Mouse (Mus musculus) CH12F3 (cell line): ENCODE results near the gene Fchsd2.

Experiments used
- in situ Hi-C: fragments of 300-500 bp; cut with MboI; formaldehyde crosslinking; loops from 2 replicates; pipeline ENCODE4 v1.14.3; 2020; ENCODE audit warnings: low sequenced_read_pairs

Fchsd2 gene

DNA sequence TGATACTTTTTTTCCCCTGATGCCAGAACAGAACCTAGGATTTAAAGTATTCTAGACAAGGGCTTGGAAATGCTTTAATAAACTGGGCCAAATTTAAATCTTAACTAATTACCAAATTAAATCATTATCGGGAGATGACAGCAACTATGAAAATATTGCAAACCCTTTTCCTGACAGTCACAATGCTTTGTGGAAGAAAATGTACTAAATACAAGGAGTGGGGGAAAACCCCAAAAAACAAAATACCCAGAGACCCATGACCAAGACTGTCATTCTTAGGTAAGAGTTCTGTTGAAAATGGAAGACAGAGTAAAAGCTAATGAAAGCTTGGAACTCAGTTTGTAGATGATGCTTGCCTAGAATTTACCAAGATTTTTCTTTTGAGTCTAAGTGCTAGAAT is 78.3 kb downstream of the Fchsd2 start:
- in situ Hi-C loops = no loop called here

DNA sequence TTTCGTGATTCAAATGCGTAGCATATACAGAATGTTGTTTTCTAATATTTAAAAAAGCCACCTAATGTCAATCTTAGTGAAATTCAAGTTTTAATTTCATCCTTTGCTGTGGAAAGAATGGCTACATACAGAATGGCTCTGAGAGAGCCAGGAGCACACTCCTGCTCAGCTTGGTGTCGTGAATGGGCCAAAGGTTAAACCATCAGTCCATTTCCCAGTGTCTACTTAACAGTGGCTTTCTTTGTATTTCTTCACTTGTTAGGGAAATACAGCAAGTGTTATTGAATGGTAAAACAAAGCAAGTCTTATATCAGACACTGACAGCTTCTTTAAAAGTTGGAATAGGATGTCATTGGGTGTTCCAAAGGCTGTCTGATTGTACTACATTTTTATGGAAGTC is 80.7 kb downstream of the Fchsd2 start:
- in situ Hi-C loops = no loop called here

- in situ Hi-C loops = no loop called here
Observed at GRCm38 (mm10) chr7:101178751-101179150, 86.1 kb downstream of the Fchsd2 start.

GRCm38 (mm10) chr7:101191326-101191969 is 98.8 kb downstream of the Fchsd2 start:
- in situ Hi-C loops = no loop called here

DNA sequence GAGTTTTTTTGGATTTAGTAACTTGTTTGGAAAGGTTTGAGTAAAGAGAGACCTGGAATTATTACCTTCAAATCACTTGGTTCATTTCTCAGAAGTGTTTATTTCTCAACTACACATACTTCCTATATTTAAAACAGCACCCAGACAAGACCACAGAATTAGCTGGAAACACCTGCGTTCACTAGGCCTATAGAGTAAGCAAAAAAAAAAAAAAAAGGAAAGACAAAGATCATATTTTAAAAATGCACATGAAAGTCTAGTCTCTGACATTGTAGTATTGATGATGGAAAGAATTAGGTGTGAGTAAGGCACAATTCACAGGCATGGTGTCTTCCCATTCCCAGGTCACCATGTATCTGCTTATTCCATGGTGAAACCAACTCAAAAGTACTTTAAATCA is 118.2 kb downstream of the Fchsd2 start:
- in situ Hi-C loops = loop anchor here (10.0 kb wide), 1 partner anchor 56 kb away; no protein-coding TSS in a partner anchor

DNA sequence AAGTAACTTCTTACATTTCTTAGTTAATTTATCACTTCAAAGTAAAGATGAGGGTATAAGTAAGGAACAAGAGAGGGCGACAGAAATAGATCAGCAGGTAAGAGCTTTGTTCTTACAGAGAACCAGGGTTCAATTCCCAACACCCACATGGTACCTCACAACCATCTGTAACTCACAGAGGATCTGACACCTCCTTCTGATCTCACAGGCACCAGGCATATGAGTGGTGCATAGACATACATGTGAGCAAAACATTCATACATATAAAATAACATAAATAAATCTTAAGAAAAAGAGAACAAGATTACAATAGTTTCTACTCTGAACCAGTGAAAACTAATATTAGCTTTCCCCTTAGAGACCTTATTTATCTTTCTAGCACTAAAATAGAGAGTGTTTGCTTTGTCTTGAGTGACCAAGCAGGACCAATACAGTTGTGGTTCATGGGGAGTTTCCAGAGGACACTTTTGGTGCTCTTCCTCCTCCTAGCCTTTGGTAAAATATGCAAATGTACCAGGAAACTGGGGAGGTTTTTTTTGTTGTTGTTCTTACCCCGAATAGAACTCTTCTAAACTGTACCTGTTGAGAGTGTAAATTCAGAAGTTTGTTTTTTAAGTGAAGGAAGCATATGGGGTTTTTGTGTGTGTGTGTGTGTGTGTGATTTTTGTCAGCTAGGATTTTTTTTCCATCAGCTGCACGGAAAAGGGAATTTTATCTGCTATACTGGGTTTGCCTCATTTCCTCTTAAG is 121.0 kb downstream of the Fchsd2 start:
- in situ Hi-C loops = loop anchor here (10.0 kb wide), 1 partner anchor 59 kb away; no protein-coding TSS in a partner anchor

DNA sequence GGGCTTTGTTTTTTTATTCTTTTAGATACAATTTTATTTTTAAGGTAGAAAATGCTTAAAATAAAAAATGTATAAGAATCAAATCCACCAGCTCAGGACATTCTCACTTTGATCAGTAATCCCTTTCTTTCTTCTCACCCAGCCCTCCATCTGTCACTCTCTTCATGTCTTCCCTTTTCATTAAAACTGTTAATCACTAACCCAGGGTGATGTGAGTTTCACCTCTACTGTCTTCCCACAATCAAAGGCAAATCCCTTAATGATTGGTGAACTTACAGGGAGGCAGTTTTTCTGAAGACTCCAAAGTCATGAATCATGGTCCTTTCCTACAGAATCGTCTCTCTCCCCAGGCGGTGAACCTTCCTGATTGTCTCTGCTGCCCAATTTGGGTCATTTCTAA is 124.1 kb downstream of the Fchsd2 start:
- in situ Hi-C loops = loop anchor here (10.0 kb wide), 1 partner anchor 62 kb away; no protein-coding TSS in a partner anchor

- in situ Hi-C loops = no loop called here
Observed at GRCm38 (mm10) chr7:101223501-101223900, 130.8 kb downstream of the Fchsd2 start.

DNA sequence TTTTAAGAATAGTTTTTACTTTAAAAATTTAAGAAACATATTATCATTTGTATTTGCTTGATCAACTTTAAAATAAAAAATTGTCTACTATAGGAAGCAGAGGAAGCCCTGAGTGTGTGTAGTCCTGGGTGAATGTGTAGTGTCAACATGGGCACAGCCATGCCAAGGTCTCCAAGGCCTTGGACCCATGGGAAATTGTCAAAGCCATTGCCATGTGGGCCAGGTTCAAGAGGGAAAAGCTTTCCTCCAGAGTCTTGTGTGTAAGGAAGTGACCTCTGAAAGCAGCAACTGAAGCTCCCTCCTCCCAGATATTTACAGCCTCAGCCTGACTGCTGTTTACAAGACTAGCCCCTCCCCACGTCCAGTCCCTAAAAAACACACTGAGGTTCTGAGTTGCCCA is 136.7 kb downstream of the Fchsd2 start:
- in situ Hi-C loops = no loop called here

- in situ Hi-C loops = no loop called here
Observed at GRCm38 (mm10) chr7:101231458-101231857, 138.8 kb downstream of the Fchsd2 start.

DNA sequence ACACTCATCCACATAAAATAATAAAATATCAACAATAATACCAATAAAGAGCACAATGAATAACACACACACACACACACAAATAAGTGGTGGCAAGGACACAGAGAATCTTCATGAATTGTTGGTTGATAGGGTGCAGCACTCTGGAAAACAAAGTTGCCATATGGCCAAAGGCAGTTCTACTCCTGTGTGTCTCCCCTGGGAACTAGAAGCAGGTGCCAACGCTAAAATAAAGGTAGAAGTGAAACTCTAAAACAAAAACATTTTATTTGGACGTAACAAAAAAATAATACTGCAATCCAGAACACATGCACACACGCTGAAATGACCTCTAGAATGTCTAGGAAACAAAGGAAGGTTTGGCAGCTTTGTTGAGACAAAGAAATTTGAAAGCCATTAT is 140.1 kb downstream of the Fchsd2 start:
- in situ Hi-C loops = no loop called here

DNA sequence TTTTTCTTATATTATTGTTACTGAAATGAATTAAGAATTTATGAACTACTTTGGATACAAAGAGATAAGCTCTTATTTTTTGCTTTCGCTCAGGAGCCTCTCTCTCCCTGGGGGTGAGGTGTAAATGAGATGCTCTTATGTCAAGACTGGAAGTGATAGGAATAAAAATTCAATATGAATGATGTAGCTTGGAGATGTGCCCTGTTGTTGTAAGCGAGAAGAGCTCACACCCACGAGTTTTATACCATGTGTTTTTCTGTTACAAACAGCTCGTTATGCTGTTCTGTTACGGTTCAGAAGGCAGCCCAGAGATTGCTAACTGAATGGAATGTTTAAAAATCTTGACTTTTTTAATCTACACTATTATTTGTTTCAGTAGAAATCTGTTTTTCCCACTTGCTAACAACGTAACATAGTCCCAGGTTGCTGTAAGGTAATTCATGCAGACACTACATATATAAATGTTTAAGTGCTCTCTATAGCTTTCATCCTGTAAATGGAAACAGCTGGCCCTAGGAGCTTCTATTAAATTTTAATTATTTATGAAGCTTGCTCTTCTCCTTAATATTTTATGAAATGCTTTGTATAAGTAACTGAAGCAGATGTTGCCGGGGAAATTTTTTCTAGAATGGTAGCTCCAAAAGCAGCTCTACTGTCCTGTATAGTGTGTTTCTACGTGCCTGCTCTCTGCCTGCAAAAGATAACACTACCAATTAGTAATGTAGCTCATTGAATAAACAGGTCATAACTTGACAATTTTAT is 144.2 kb downstream of the Fchsd2 start:
- in situ Hi-C loops = no loop called here

GRCm38 (mm10) chr7:101248760-101249159 is 156.1 kb downstream of the Fchsd2 start:
- in situ Hi-C loops = no loop called here

GRCm38 (mm10) chr7:101249173-101249572 is 156.5 kb downstream of the Fchsd2 start:
- in situ Hi-C loops = no loop called here

- in situ Hi-C loops = no loop called here
Observed at GRCm38 (mm10) chr7:101253071-101253470, 160.4 kb downstream of the Fchsd2 start.

- in situ Hi-C loops = no loop called here
Observed at GRCm38 (mm10) chr7:101258482-101258881, 165.8 kb downstream of the Fchsd2 start.

GRCm38 (mm10) chr7:101261941-101262546 is 169.4 kb downstream of the Fchsd2 start:
- in situ Hi-C loops = no loop called here

GRCm38 (mm10) chr7:101263511-101263910 is 170.8 kb downstream of the Fchsd2 start:
- in situ Hi-C loops = no loop called here

- in situ Hi-C loops = no loop called here
Observed at GRCm38 (mm10) chr7:101267457-101268259, 175.0 kb downstream of the Fchsd2 start.

GRCm38 (mm10) chr7:101271602-101272001 is 178.9 kb downstream of the Fchsd2 start:
- in situ Hi-C loops = no loop called here
